Mouse (Mus musculus): Measurements from ENCODE around the gene Lyzl4. TPM values are rescaled to one million over a fixed set of nuclear protein-coding genes. Genes with fewer than 3 reads are reported as not detected.
A peak's percentile ranks its signal among the peaks of the same experiment; 100 is the strongest.
"Not testable (repeated sequence)": the region's sequence is repeated elsewhere in the genome, so short reads cannot be mapped to it uniquely, and the experiment has no call there.

Gene Lyzl4
- polyA plus RNA-seq, 1 experiment from 2014 or later: not detected

DNA sequence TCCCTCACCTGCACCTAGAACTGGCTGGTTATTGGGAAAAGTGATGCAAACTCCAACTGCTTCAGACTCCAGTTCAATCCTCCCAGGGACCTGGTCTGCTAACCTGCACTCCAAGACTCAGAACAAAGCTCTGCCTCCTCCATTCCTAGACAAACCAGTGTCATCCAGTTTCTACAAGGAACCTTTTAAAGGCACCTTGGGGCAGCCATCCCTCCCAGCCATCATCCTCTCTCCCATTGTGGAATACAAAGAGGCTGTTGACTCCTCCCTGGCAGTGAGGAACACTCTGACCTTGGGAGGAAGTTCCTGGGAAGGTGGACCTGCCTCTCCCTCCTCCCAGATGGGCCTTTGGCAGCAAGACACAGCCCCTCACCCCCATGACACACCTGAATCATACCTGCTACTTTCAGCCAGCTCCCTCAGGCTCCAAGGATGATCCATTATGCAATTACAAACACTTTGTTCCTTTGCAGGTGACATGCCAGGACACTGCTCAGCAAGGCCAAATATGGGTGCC, 27.6 kb downstream of the Lyzl4 start:
- Histone ChIP-seq H3K4me1 (0 out of 2 replicates have a peak, but pooled peaks cover 2% of the 10 kb centered on the region), H3K27ac (no peak overlapping the region), H3K27me3 (peaks cover 4% of the 10 kb centered on the region; the same call in 1 of the 2 replicates), H3K4me3 (replicated peaks) (no peak overlapping the region), H3K4me2 (no peak overlapping the region), H3K9me3 (no peaks in the 10 kb centered on the region), H3K9ac (no peak overlapping the region), H3K36me3 (replicated peaks) (no peaks in the 10 kb centered on the region)
- ATAC-seq (ENCODE audit: low FRiP score): no peak

DNA sequence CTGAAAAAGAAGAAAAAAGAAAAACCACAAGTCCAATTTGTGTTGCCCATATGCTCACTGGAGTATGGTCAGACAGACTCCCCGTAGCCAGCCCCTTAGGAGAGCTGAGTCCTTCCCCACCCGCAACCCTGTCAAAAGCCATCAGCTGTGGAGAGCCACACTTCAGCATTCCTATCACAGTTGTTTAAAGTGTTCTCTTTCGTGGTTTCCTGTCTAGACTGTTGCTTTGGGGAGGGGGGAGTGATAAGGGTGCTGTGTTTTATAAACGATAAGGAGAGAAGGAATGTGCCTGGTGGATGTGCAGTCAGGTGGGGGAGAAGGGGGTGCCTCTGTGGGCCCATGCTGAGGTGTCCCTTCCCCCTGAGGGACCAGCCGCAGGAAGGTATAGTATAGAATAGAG, 28.7 kb downstream of the Lyzl4 start:
- no peak for ATAC-seq (ENCODE audit: low FRiP score)
- 82% methylated on average over 4 of the region's 5 CpGs for WGBS
- H3K9ac ChIP-seq: no peak overlapping the region
- H3K4me3 ChIP-seq (replicated peaks): no peak overlapping the region
- H3K27ac ChIP-seq: no peak overlapping the region
- H3K4me2 ChIP-seq: no peak overlapping the region
- no peaks in the 10 kb centered on the region for H3K9me3 ChIP-seq
- H3K27me3 ChIP-seq: peaks cover 5% of the 10 kb centered on the region; the same call in 1 of the 2 replicates
- H3K4me1 ChIP-seq: 0 out of 2 replicates have a peak, but pooled peaks cover 2% of the 10 kb centered on the region
- no peaks in the 10 kb centered on the region for H3K36me3 ChIP-seq (replicated peaks)

DNA sequence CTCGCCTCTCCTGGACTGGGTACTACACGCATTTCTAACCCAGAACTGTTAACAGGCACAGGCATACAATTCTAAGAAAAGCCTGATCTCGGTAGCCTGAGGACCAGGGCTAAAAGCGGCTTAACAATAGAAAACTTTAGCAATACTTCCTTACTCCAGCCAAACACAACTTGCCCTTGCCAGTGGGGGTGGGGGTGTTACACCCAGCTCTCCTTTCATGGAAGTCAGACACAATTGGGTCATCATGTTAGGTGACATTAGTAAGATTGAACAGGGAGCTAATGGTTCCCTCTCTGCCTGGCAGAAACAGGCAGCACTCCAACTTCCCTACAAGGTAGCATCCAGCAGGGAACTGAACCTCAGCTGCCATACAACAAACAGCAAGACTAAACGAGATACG, 32.5 kb downstream of the Lyzl4 start:
- H3K36me3 ChIP-seq (replicated peaks): no peaks in the 10 kb centered on the region
- H3K9ac ChIP-seq: no peak overlapping the region
- no peak for ATAC-seq (ENCODE audit: low FRiP score)
- H3K4me2 ChIP-seq: no peak overlapping the region
- H3K4me1 ChIP-seq: 0 out of 2 replicates have a peak, but pooled peaks cover 2% of the 10 kb centered on the region
- H3K27ac ChIP-seq: no peak overlapping the region
- 77% methylated on average over 6 of the region's 6 CpGs for WGBS
- H3K4me3 ChIP-seq (replicated peaks): no peak overlapping the region
- no peaks in the 10 kb centered on the region for H3K9me3 ChIP-seq
- peaks cover 5% of the 10 kb centered on the region; the same call in 1 of the 2 replicates for H3K27me3 ChIP-seq

DNA sequence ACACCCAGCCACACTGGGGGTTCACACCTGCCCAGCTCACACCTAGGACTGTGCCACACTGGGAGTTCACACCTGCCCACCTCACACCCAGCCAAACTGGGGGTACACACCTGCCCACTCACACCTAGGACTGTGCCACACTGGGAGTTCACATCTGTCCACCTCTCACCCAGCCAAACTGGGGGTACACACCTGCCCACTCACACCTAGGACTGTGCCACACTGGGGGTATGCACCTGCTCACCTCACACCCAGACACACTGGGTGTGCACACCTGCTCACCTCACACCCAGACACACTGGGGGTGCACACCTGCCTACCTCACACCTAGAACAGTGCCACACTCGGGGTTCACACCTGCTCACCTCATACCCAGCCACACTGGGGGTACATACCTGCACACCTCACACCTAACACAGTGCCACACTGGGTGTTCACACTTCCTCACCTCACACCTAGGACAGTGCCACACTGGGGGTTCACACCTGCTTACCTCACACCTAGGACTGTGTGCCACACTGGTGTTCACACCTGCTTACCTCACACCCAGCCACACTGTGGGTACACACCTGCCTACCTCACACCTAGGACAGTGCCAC, 35.3 kb downstream of the Lyzl4 start:
- no peaks in the 10 kb centered on the region for H3K36me3 ChIP-seq (replicated peaks)
- H3K4me3 ChIP-seq (replicated peaks): no peak overlapping the region
- H3K27ac ChIP-seq: no peak overlapping the region
- peak; percentile 27; the same call in 1 of the 2 replicates for ATAC-seq (ENCODE audit: low FRiP score)
- no peak overlapping the region for H3K9ac ChIP-seq
- H3K4me2 ChIP-seq: no peak overlapping the region
- no peaks in the 10 kb centered on the region for H3K9me3 ChIP-seq
- peaks cover 7% of the 10 kb centered on the region; the same call in 1 of the 2 replicates for H3K27me3 ChIP-seq
- H3K4me1 ChIP-seq: no peaks in the 10 kb centered on the region
- WGBS: 47% methylated on average over 1 of the region's 1 CpGs

DNA sequence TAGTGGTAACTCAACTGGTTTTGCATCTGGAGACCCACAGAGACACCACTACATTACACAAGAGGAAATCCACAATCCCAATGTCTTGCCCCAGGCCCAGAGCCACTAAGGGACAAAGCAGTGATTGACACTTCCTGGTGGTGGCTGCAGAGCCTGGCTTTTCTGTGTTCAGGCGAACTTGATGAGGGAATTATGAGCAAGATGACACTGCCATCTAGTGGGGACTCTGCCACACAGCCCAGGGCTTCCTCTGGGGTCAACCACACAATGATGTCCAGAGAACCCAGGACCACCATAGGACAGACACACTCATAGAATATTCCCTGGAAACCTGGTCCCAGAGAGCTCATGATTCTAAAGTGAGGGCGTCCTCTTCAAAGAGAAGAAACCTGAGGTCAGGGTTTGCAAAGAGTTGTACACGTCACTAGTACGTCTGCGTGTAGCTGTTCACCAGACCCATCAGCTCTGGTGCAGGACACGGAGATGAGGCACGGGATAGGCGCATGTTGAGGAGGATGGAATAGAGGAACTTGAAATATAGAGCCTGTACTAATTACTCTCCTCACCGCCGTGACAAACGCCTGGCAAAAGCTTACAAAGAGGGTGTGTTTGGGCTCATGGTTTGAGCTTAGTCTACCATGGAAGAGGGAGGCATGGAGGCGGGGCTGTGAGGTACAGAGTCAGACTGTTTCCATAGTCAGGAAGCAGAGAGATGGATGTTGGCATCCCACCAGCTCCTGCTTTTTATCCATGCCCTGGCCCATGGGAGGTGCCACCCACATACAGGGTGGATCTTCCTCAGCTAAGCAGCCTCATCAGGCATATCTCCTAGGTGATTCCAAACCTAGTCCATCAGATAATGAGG, 36.2 kb downstream of the Lyzl4 start:
- Histone ChIP-seq H3K27ac (no peak overlapping the region), H3K9me3 (no peaks in the 10 kb centered on the region), H3K4me2 (no peak overlapping the region), H3K4me1 (peaks cover 7% of the 10 kb centered on the region), H3K27me3 (peaks cover 7% of the 10 kb centered on the region; the same call in 1 of the 2 replicates), H3K36me3 (replicated peaks) (no peaks in the 10 kb centered on the region), H3K9ac (no peak overlapping the region), H3K4me3 (replicated peaks) (no peak overlapping the region)
- peak; percentile 88 for ATAC-seq (ENCODE audit: low FRiP score)
- WGBS: 60% methylated on average over 12 of the region's 12 CpGs

DNA sequence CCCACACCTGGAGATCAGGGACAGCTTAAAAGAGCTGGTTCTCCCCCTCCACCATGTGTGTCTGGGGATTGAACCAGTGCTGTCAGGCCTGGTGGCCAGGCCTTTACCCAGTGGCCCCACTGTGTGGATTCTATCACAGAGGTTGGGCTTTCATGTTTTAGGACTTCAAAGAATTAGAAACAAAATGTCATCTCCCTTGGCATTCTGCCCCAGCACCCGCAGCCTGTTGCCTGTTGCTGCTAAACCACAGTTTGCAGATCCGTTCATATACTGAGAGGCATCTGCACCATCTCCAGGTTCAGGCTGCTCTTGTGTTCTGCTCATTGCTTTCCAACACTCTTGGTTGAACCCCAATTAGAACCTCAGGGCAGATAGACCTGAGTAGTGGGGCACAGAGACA, 39.5 kb downstream of the Lyzl4 start:
- Histone ChIP-seq H3K9ac (no peak overlapping the region), H3K36me3 (replicated peaks) (no peaks in the 10 kb centered on the region), H3K4me2 (no peak overlapping the region), H3K9me3 (no peaks in the 10 kb centered on the region), H3K4me1 (peaks cover 7% of the 10 kb centered on the region), H3K4me3 (replicated peaks) (no peak overlapping the region), H3K27ac (no peak overlapping the region), H3K27me3 (0 out of 2 replicates have a peak, but pooled peaks cover 5% of the 10 kb centered on the region)
- WGBS: 83% methylated on average over 2 of the region's 2 CpGs
- ATAC-seq (ENCODE audit: low FRiP score): no peak

DNA sequence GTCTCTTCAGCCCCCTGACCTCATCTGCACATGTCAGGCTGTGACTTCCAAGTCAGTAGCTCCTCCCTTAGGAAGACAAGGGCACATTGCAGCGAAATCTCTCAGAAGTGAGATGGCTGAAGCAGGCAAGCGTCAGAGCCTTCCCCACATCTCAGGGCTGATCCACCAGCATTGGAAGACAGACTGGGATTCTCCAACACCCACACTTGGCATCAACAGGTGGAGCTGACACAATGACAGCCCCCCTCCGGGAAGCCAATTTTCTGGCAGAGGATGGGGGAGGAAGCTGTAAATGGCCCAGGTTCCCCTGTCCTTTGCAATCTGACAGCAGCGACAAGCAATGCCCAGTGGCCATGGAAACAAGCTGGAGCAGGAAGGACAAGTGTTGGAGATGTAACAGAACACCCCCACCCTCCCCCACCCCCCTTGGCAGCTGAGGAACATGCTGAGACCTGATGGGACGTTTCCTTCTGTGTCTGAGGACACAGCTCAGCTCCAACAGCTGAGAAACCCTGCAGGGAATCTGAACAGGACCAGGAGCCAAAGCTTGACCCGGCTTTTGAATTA, 41.0 kb downstream of the Lyzl4 start:
- peaks cover 7% of the 10 kb centered on the region for H3K4me1 ChIP-seq
- WGBS: 40% methylated on average over 6 of the region's 6 CpGs
- no peaks in the 10 kb centered on the region for H3K36me3 ChIP-seq (replicated peaks)
- H3K27me3 ChIP-seq: 0 out of 2 replicates have a peak, but pooled peaks cover 5% of the 10 kb centered on the region
- H3K9ac ChIP-seq: no peak overlapping the region
- H3K4me3 ChIP-seq (replicated peaks): no peak overlapping the region
- no peak overlapping the region for H3K27ac ChIP-seq
- no peaks in the 10 kb centered on the region for H3K9me3 ChIP-seq
- no peak for ATAC-seq (ENCODE audit: low FRiP score)
- H3K4me2 ChIP-seq: no peak overlapping the region

DNA sequence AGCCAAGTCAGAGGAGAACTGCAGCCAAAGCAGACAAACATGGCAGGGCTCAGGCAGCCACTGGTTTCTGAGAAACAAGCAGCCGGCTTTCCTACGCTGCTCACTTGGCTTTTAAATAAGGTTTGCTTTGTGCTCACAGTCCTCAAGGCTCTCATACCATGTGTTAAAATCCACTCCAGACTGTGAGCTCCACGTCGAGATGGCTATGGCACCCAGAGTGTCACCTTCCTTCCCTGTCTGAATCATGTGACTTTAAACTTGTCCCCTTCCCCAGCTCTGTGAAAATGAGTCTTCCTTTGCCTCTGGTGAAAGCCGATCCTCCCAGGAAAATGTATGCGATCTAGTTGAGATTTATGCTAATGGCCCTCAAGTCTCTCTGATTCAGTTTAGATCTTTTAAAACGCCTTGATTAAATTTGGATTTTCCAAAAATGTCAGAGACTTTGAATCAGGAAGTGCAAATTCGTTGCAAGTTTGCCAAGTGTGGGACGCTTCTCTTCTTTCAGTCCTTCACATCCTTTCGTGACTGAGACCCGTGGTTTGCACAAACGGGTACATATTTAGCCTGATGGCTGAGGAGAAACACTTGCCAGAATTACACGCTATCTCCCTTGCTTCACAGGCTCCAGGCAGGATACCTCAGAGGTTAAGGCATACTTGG, 41.6 kb downstream of the Lyzl4 start:
- H3K4me2 ChIP-seq: no peak overlapping the region
- H3K4me1 ChIP-seq: peaks cover 7% of the 10 kb centered on the region
- no peak overlapping the region for H3K27ac ChIP-seq
- H3K9ac ChIP-seq: no peak overlapping the region
- no peaks in the 10 kb centered on the region for H3K9me3 ChIP-seq
- H3K4me3 ChIP-seq (replicated peaks): no peak overlapping the region
- ATAC-seq (ENCODE audit: low FRiP score): no peak
- 66% methylated on average over 13 of the region's 13 CpGs for WGBS
- H3K27me3 ChIP-seq: 0 out of 2 replicates have a peak, but pooled peaks cover 5% of the 10 kb centered on the region
- no peaks in the 10 kb centered on the region for H3K36me3 ChIP-seq (replicated peaks)

DNA sequence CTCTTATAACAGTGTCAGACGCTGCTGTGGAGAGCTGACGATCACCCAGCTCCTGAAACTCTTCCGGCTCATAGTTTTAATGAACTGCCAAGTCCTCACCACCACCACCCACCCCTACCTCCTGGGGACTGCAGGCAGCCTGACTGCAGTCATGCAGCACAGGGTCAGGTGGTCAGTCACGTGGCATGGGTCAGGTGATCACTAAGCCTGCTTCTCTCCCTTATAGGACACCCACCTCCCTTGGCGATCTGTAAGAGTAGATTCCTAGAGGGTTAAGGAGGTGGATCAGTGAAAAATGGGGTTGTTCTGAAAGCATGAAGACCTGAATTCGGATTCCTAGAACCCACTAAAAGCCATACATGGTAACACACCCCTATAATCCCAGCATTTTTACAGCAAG, 42.3 kb downstream of the Lyzl4 start:
- Histone ChIP-seq H3K9ac (no peak overlapping the region), H3K4me1 (peaks cover 9% of the 10 kb centered on the region), H3K27me3 (0 out of 2 replicates have a peak, but pooled peaks cover 5% of the 10 kb centered on the region), H3K4me2 (no peak overlapping the region), H3K4me3 (replicated peaks) (no peak overlapping the region), H3K27ac (no peak overlapping the region), H3K36me3 (replicated peaks) (no peaks in the 10 kb centered on the region), H3K9me3 (no peaks in the 10 kb centered on the region)
- ATAC-seq (ENCODE audit: low FRiP score): no peak
- 73% methylated on average over 6 of the region's 6 CpGs for WGBS

DNA sequence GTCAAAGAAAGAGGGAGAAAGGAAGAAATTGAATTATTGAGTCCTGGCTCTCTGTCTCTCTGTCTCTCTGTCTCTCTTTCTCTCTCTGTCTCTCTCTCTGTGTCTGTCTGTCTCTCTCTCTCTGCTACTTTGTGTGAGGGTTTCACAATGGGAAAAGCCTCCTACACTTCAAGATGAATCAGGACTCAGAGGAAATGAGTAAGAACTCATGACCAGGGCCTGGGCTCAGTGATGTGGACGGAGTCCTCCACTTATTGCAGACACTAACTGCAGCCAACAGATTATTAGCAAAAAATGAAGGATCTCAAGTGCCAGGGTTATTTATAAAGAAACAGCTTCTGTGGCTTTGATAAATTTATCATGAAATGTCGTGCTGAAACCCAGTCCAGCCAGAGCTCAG, 43.8 kb downstream of the Lyzl4 start:
- 83% methylated on average over 2 of the region's 2 CpGs for WGBS

DNA sequence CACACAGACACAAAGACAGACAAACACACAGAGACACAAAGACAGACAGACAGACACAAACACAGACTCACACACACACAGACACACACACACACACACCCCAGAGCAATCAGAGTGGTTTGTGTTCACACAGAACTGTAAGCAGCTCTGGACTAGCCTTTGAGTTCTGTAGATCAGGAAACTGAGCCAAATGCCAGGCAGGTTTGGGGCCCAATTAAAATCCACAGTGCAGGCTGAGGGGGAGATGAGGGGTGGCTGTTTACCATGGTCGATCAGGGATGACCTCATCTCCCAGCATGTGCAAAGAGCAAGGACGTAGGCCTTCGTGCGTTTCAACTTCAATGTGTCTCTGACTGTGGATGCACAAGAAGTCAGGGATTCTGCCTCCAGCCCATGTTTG, 47.1 kb downstream of the Lyzl4 start:
- no peak for ATAC-seq (ENCODE audit: low FRiP score)
- 58% methylated on average over 4 of the region's 4 CpGs for WGBS
- Histone ChIP-seq H3K27me3 (no peaks in the 10 kb centered on the region), H3K4me1 (peaks cover 3% of the 10 kb centered on the region; the same call in 1 of the 2 replicates), H3K27ac (no peak overlapping the region), H3K4me3 (replicated peaks) (no peak overlapping the region), H3K9me3 (no peaks in the 10 kb centered on the region), H3K36me3 (replicated peaks) (no peaks in the 10 kb centered on the region), H3K4me2 (no peak overlapping the region), H3K9ac (no peak overlapping the region)

More for the DNA sequence above, 43.8 kb downstream of the Lyzl4 start:
- H3K27ac ChIP-seq: no peak overlapping the region
- 0 out of 2 replicates have a peak, but pooled peaks cover 3% of the 10 kb centered on the region for H3K27me3 ChIP-seq
- H3K4me2 ChIP-seq: no peak overlapping the region
- H3K36me3 ChIP-seq (replicated peaks): no peaks in the 10 kb centered on the region
- no peaks in the 10 kb centered on the region for H3K9me3 ChIP-seq
- no peak overlapping the region for H3K4me3 ChIP-seq (replicated peaks)
- ATAC-seq (ENCODE audit: low FRiP score): no peak
- H3K9ac ChIP-seq: no peak overlapping the region
- peaks cover 10% of the 10 kb centered on the region for H3K4me1 ChIP-seq

DNA sequence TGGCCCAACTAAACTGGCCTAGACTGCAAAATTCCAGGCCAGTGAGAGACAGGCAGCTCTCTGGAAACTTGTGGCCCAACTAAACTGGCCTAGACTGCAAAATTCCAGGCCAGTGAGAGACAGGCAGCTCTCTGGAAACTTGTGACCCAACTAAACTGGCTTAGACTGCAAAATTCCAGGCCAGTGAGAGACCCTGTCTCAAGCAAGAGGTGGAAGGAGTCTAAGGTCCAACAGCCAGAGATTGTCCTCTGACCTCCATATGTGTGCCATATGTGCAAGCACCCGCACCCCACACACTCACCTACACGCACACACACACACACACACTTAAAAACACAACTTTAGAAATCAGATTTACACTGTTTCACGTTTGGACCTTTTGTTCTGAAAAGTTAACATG, 48.1 kb downstream of the Lyzl4 start:
- ATAC-seq (ENCODE audit: low FRiP score); H3K4me3 ChIP-seq (replicated peaks); H3K4me2 ChIP-seq; H3K4me1 ChIP-seq; H3K9ac ChIP-seq; H3K9me3 ChIP-seq; H3K27me3 ChIP-seq; H3K36me3 ChIP-seq (replicated peaks); H3K27ac ChIP-seq: not testable (repeated sequence)
- WGBS: 85% methylated on average over 3 of the region's 3 CpGs

All from forebrain, embryonic 12.5 days (tissue).